Mouse (Mus musculus) cortical plate, adult 2 months (tissue): ENCODE results near the gene Rock2. TPM values are rescaled to one million over a fixed set of nuclear protein-coding genes. Genes with fewer than 3 reads are reported as not detected.

Source experiments
- H3K27ac ChIP-seq: fragments of 200-500 bp; 2 replicates; pipeline ENCODE4 v1.5.1; 2012; ENCODE audit warnings: low read length, control low read depth, inconsistent platforms; ENCODE audit not compliant: insufficient read depth
- H3K4me1 ChIP-seq: fragments of 200-500 bp; 2 replicates; pipeline ENCODE4 v1.6.1; 2011; ENCODE audit warnings: low read length; ENCODE audit not compliant: control insufficient read depth, insufficient read depth
- H3K4me3 ChIP-seq: fragments of 200-500 bp; 2 replicates; pipeline ENCODE4 v1.5.1; 2011; ENCODE audit warnings: mild to moderate bottlenecking, low read length, control low read depth; ENCODE audit not compliant: insufficient read depth
- CTCF ChIP-seq: fragments of 200-500 bp; IDR thresholded peaks from 2 replicates; pipeline ENCODE4 v1.5.1; 2011; ENCODE audit warnings: mild to moderate bottlenecking, control low read depth, low read length; ENCODE audit not compliant: insufficient read depth; ENCODE audit errors: extremely low read depth
- POLR2A ChIP-seq: fragments of 200-500 bp; IDR thresholded peaks from 2 replicates; pipeline ENCODE4 v1.6.1; 2011; ENCODE audit warnings: mild to moderate bottlenecking, low read length, control low read depth; ENCODE audit not compliant: insufficient read depth; ENCODE audit errors: extremely low read depth
- polyA plus RNA-seq: library from polyadenylated mRNA; depleted of rRNA; stranded (reverse); fragments of >200 nt; gene quantifications from 2 replicates; pipeline ENCODE4 v1.2.3, GENCODE M21; 2012; rRNA removed

Rock2 gene
- 48.3 and 49.0 TPM in 2 replicates for polyA plus RNA-seq

GRCm38 (mm10) chr12:16894396-16895220 is at the start of gene Rock2:
TSS of gene Rock2 (plus strand) at chr12:16894895.
- peaks cover 5% of the 10 kb centered on the region; the same call in 1 of the 2 replicates for H3K4me1 ChIP-seq
- H3K27ac ChIP-seq, result peak within 1 kb of the TSS; percentile 100
- TF ChIP-seq POLR2A (peak; percentile 62; the same call in 1 of the 2 replicates), CTCF (no peak)
- H3K4me3 ChIP-seq, result peak within 1 kb of the TSS; percentile 72

- no peak overlapping the region for H3K27ac ChIP-seq
- no peak overlapping the region for H3K4me3 ChIP-seq
- TF ChIP-seq POLR2A (no peak), CTCF (no peak)
- H3K4me1 ChIP-seq, result peaks cover 5% of the 10 kb centered on the region
These were observed 47.4 kb upstream of the Rock2 start for GRCm38 (mm10) chr12:16847204-16847792.

- no peak overlapping the region for H3K4me3 ChIP-seq
- no peak for TF ChIP-seq CTCF
- no peak for TF ChIP-seq POLR2A
- no peak overlapping the region for H3K27ac ChIP-seq
- H3K4me1 ChIP-seq, result peaks cover 5% of the 10 kb centered on the region
These were observed 46.2 kb upstream of the Rock2 start for GRCm38 (mm10) chr12:16848501-16848900.

GRCm38 (mm10) chr12:16849821-16850220 is 44.9 kb upstream of the Rock2 start:
- no peak overlapping the region for H3K4me3 ChIP-seq
- H3K4me1 ChIP-seq, result peaks cover 7% of the 10 kb centered on the region
- H3K27ac ChIP-seq, result peak overlapping the region; percentile 85; the same call in 1 of the 2 replicates
- TF ChIP-seq POLR2A (no peak), CTCF (no peak)

- peaks cover 7% of the 10 kb centered on the region for H3K4me1 ChIP-seq
- no peak overlapping the region for H3K4me3 ChIP-seq
- TF ChIP-seq CTCF (0 out of 2 replicates have a peak, but pooled peaks have one; percentile 21), POLR2A (no peak)
- peak overlapping the region; percentile 85 for H3K27ac ChIP-seq
These were observed 44.0 kb upstream of the Rock2 start for GRCm38 (mm10) chr12:16850431-16851375.

GRCm38 (mm10) chr12:16853431-16854165 is 41.1 kb upstream of the Rock2 start:
- TF ChIP-seq POLR2A, result no peak
- TF ChIP-seq CTCF, result no peak
- Histone ChIP-seq H3K4me1 (peaks cover 7% of the 10 kb centered on the region), H3K27ac (peak overlapping the region; percentile 38), H3K4me3 (no peak overlapping the region)

GRCm38 (mm10) chr12:16855632-16856305 is 38.9 kb upstream of the Rock2 start:
- peak; percentile 52 for TF ChIP-seq POLR2A
- TF ChIP-seq CTCF, result no peak
- peak overlapping the region; percentile 72 for H3K27ac ChIP-seq
- no peak overlapping the region for H3K4me3 ChIP-seq
- H3K4me1 ChIP-seq, result peaks cover 7% of the 10 kb centered on the region

- peaks cover 6% of the 10 kb centered on the region; the same call in 1 of the 2 replicates for H3K4me1 ChIP-seq
- H3K4me3 ChIP-seq, result no peak overlapping the region
- no peak overlapping the region for H3K27ac ChIP-seq
- TF ChIP-seq POLR2A (no peak), CTCF (no peak)
These were observed 38.4 kb upstream of the Rock2 start for GRCm38 (mm10) chr12:16856306-16856679.
